Mouse (Mus musculus): ENCODE measurements at regions not wholly inside any gene's neighbourhood (a gene's known extent, or its start where the extent isn't known, plus 50 kb on each side); places are given as distances from the start of the nearest gene placed in this dataset.

GRCm38 (mm10) chr1:63851476-63852094 is 82.5 kb upstream of the 4933402D24Rik start:
- no peak for TF ChIP-seq POLR2A (IDR thresholded peaks at IDR 0.05; ENCODE audit: insufficient read depth, low read length)
- TF ChIP-seq CTCF (IDR thresholded peaks at IDR 0.05; ENCODE audit: low read depth, low read length): no peak
- no peak for TF ChIP-seq EP300 (IDR thresholded peaks at IDR 0.05; ENCODE audit: insufficient read depth, low read depth, low read length)

Data from ES-Bruce4 (cell line).